Mouse (Mus musculus) gastrocnemius, adult 8-10 months (tissue): Measurements from ENCODE around the gene Arih2. TPM values are rescaled to one million over a fixed set of nuclear protein-coding genes. Genes with fewer than 3 reads are reported as not detected.

ENCODE experiments used
- DNase-seq, 2 experiments: peaks; one replicate each; pipeline ENCODE4 v3.0.0; 2022; ENCODE audit warnings: low spot score in 2 of 2
- total RNA-seq, 4 experiments: library from RNA; stranded (reverse); gene quantifications; 2 replicates each; pipeline ENCODE4 v1.2.4; 2022

The Arih2 gene
- total RNA-seq, 4 experiments from 2014 or later = 68.7 to 85.9 (median 81.8) TPM

- DNase-seq = no peak
Measured at GRCm38 (mm10) chr9:108579344-108579690, 69.9 kb downstream of the Arih2 start.

- peak; percentile 83 to 94 for DNase-seq
Measured at GRCm38 (mm10) chr9:108578545-108579343, 70.4 kb downstream of the Arih2 start, which contains the start of gene Wdr6. Gene Wdr6, minus strand, starts transcription at chr9:108578739.

GRCm38 (mm10) chr9:108577934-108578544 is 71.1 kb downstream of the Arih2 start:
- DNase-seq = peak; percentile 55 to 68

GRCm38 (mm10) chr9:108577025-108577424 is 72.2 kb downstream of the Arih2 start:
- no peak for DNase-seq

- DNase-seq = no peak
Measured at GRCm38 (mm10) chr9:108575321-108576297, 73.6 kb downstream of the Arih2 start.

- no peak for DNase-seq
Measured at GRCm38 (mm10) chr9:108574921-108575320, 74.3 kb downstream of the Arih2 start.

- DNase-seq = no peak
Measured at GRCm38 (mm10) chr9:108573774-108574690, 75.2 kb downstream of the Arih2 start.

- no peak for DNase-seq
Measured at GRCm38 (mm10) chr9:108572321-108572720, 76.9 kb downstream of the Arih2 start.

- no peak for DNase-seq
Measured at GRCm38 (mm10) chr9:108571401-108571973, 77.7 kb downstream of the Arih2 start.

GRCm38 (mm10) chr9:108570207-108570896 is 78.8 kb downstream of the Arih2 start:
- peak; percentile 41 to 46 for DNase-seq

GRCm38 (mm10) chr9:108569381-108570206 is 79.6 kb downstream of the Arih2 start, which contains the start of gene Dalrd3:
Gene Dalrd3, plus strand, starts transcription at chr9:108569886.
- peak; percentile 88 to 90 for DNase-seq

- no peak for DNase-seq
Measured at GRCm38 (mm10) chr9:108568511-108568921, 80.7 kb downstream of the Arih2 start.

GRCm38 (mm10) chr9:108567931-108568419 is 81.2 kb downstream of the Arih2 start:
- no peak for DNase-seq

GRCm38 (mm10) chr9:108566815-108567776 is 82.1 kb downstream of the Arih2 start, which contains the start of gene Ndufaf3:
Gene Ndufaf3, minus strand, starts transcription at chr9:108567434.
- DNase-seq = peak; percentile 93 to 94

- DNase-seq = no peak
Measured at GRCm38 (mm10) chr9:108565881-108566814, 83.0 kb downstream of the Arih2 start.

- no peak for DNase-seq
Measured at GRCm38 (mm10) chr9:108564131-108564530, 85.1 kb downstream of the Arih2 start.
